Mouse (Mus musculus) erythroblast, embryonic 14.5 days (primary cell): ENCODE results near the gene Arap1. TPM values are rescaled to one million over a fixed set of nuclear protein-coding genes. Genes with fewer than 3 reads are reported as not detected.

Experiments used
- H3K27me3 ChIP-seq: 2 replicates; pipeline ENCODE4 v1.6.1; 2012; ENCODE audit warnings: inconsistent platforms; ENCODE audit not compliant: control insufficient read depth
- H3K36me3 ChIP-seq: 2 replicates; pipeline ENCODE4 v1.6.1; 2012; ENCODE audit warnings: mild to moderate bottlenecking, inconsistent platforms; ENCODE audit not compliant: control insufficient read depth
- H3K4me1 ChIP-seq: 2 replicates; pipeline ENCODE4 v1.6.1; 2012; ENCODE audit warnings: inconsistent platforms; ENCODE audit not compliant: control insufficient read depth
- H3K4me3 ChIP-seq: replicated peaks from 2 replicates; pipeline ENCODE3; 2012; ENCODE audit warnings: moderate library complexity, mild to moderate bottlenecking, inconsistent platforms
- H3K9me3 ChIP-seq: 2 replicates; pipeline ENCODE4 v1.6.1; 2012; ENCODE audit warnings: low read length, inconsistent platforms, mixed read lengths; ENCODE audit not compliant: control insufficient read depth
- GATA1 ChIP-seq: IDR thresholded peaks from 2 replicates; pipeline ENCODE4 v1.6.1; 2012; ENCODE audit warnings: low read length, inconsistent platforms, mixed read lengths
- polyA plus RNA-seq: library from polyadenylated mRNA; stranded (reverse); fragments of >175 nt; gene quantifications from 2 replicates; pipeline ENCODE4 v1.2.3, GENCODE M21; 2012

The Arap1 gene
- polyA plus RNA-seq, 1 experiment, result 1.1 TPM

DNA sequence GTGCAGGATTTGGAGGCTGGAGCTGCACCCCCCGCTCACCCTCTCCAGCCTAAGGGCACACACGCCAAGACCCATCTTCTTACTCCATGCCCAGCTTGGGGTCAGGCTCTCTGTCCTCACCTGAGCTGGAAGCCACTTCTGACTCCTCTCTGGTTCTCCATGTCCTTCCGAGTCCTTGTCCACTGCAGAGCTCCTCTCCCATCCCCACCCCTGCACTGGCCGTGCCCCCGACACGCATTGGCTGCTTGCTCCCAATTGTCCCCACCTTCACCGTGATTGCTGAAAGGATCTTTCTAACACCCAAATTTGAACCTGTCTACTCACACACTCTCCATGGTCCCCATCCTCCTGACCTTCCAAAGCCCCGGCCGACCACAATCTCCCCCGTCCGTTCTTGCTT is 113.7 kb downstream of the Arap1 start:
- H3K27me3 ChIP-seq, result no peaks in the 10 kb centered on the region
- H3K4me3 ChIP-seq, result no peak overlapping the region
- H3K36me3 ChIP-seq, result no peaks in the 10 kb centered on the region
- no peaks in the 10 kb centered on the region for H3K4me1 ChIP-seq
- H3K9me3 ChIP-seq, result no peaks in the 10 kb centered on the region
- no peak for TF ChIP-seq GATA1

Other genes with a start within 250 kb of the Arap1 start
- gene Atg16l2, start 45.8 kb upstream of the Arap1 start, polyA plus RNA-seq, result 0.11 and 0.17 TPM in 2 replicates
- 63.0 and 74.9 TPM in 2 replicates for gene Stard10, start 31.0 kb upstream of the Arap1 start, polyA plus RNA-seq
- not detected in 2 replicates for gene Gm45837, start 62.8 kb downstream of the Arap1 start, polyA plus RNA-seq
- 0.01 TPM in 2 replicates for gene Pde2a, start 73.6 kb downstream of the Arap1 start, polyA plus RNA-seq
- gene Art2b, start 237.5 kb downstream of the Arap1 start, polyA plus RNA-seq, result not detected in 2 replicates